Mouse (Mus musculus): ENCODE measurements around the gene Tmem269.

The Tmem269 gene

DNA sequence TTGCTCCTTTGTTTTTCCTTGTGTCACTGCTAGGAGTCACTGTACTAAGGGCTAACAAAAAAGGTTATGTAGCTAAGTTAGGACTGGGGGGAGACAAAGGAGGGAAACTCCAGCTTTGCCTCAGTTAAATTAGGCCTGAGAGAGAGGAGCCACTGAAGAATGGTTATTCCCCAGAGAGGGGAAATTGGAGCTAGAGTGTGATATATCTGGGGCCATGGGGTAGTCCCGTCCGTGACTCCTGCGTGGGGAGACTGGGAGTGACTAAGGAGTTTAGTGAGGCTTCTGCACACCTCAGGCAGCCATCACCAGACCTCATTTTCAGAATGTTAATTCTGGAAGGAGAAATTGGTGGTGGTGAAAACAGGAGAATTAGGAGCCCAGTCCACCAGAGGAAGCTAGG, 16.3 kb upstream of the Tmem269 start:
- DNase-seq = no peak

DNA sequence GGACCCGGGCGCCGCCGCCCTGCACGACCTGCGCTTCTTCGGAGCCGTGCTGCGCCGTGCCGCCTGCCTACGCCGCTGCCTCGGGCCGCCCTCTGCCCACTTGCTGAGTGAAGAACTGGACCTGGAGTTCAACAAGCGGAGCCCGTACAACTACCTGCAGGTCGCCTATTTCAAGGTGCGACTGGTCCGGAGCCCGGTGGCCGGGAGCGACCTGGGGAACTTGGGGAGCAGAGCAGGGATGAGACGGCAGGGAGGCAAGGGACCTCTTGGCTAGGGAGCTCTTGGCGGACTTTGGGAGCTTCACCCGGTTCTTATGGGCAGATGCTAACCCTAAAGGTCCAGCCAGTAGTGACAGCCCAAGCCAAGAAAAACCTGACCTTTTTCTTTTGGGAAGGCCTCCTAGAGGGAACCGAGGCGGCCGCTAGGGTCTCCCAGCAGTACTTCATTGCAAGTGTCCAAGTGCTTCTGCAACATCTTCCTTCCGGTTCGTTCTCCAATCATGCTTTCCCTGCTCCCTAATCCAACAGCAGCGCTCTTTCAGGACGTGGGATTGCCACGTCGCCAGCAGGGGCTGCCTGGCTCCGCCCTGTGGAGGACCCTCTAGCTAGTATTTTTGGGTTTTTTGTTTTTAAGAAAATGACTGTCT, 15.4 kb upstream of the Tmem269 start:
- DNase-seq = peak; percentile 53

DNA sequence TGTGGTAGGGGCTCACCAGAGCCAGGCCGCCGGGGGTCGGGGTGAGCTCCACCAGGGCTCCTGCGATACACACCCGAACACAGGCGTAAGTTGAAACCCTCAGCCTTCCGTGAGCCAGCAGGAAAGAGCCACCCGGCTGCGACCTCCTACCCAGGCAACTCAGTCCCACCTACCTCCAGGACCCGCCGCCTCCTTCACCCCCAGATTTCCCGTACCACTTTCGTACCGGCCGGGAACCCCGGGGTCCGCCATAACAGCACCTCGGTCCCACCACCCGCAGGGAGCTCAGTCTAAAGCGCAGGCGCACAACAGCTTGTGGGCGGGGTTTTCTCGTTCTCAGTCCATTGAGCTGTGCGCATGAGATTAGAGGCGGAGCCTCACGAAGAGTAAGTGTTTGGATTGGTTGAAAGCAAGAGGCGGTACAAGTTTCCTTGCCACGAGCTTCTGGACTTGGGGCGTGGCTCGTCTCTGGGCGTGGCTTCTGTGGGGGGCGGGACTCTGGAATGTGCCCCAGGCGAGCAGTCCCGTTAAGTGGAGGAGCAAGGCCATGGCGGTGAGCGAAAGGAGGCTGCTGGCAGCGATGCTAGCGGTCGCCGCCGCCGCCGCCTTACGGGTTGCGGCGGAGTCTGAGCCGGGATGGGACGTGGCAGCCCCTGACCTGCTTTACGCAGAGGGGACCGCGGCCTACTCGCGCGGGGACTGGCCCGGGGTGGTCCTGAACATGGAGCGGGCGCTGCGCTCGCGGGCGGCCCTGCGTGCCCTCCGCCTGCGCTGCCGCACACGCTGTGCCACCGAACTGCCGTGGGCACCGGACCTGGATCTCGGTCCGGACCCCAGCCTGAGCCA, 14.6 kb upstream of the Tmem269 start, which contains the start of the genes AU022252 and P3h1:
AU022252 (minus strand) TSS at position 303 of the 846 bp plus-strand sequence.
P3h1 (plus strand) TSS at position 506 of the 846 bp plus-strand sequence.
- DNase-seq = peak; percentile 97

DNA sequence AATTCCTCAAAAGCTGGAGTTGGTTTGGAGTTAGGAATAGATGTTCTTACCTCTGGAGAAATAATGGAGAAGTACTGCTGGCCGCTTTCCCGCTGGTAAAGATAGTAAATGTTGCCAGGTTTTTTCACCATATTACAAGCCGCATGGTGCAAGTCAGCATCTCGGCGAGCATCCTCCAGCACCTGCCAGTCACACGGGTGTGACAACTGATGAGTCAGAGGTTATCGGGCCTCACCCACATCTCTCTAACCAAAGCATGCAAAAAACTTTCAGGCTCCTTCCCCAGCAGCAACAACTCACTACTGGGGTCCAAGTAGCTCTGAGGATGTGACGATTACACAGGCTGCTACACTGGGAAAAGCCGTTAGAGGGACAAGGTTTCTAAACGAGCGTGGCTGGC, 8.7 kb upstream of the Tmem269 start:
- DNase-seq = no peak

DNA sequence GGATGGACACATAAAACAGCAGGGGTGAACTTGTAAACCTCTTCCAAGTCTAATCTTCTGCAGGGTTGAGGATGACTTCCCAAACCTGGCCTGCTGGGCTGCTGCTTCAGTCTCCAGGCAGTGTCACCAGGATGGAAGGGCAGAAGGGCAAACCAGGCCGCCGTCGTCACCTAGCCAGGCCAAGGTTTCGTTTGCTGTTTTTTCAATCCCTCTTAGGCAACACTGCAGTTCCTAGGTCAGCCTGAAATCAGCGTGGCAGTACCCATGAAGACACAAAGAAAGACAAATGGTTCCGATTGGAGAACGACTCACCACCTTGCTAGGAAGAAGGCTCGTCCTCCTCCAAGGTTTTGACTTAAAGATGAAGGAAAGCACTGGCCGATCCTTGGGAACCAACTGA, 7.7 kb upstream of the Tmem269 start:
- no peak for DNase-seq

DNA sequence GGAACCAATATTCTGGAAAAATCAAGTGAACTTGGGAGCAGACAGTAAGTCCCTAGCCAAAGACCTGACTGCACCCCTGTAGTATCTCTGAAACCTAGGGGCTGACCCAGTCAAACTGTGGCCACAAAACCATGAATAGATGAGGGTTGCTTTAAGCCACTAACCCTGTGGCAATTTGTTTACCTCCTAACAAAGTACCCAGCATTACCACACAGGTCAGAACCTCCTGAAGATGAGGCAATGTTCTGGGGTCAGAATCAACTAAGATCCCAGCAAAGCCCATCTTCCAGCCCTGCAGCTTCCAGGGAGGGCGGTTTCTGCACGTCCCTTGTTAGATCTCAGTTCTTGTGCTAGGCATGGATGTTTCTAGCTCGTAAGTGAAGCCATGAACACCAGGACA, 6.5 kb upstream of the Tmem269 start:
- no peak for DNase-seq

DNA sequence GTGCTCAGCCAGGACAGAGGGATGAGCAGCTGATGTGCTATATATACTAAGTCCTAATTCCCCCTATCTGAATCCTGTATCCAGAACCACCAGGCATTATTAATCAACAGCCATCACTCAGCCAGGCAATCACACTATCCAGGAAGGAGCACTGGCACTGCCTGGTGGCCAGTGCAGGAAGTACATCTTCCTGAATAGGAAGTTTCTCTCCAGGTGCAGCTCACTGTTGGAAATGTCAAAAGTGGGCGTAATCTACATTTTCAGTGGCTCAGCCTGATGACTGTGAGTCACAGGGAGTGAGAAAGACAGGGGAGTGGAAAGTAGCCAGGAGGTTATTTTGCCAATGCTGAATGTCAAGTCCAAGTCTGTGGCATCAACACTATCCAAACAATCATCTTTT, 5.7 kb upstream of the Tmem269 start:
- DNase-seq = no peak

DNA sequence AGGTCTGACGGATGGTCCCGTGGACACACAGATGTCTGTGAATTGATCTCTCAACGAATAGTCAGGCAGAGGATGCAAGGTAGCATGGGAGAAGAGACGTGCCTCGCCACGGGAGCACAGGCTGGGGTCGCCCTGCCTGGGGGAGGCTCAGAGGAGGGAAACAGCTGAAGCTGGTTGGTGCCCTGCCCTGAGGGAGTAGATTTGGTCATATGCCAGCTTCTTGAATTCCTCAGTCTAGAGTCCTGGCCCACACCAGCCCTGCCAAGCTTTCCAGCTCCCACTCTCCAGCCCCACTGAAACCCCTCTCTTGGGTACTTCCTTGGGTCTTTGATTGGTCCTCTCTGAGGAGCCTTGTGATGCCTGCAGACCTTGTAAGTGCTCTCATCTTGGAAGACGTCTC, 1.4 kb downstream of the Tmem269 start:
- no peak for DNase-seq

DNA sequence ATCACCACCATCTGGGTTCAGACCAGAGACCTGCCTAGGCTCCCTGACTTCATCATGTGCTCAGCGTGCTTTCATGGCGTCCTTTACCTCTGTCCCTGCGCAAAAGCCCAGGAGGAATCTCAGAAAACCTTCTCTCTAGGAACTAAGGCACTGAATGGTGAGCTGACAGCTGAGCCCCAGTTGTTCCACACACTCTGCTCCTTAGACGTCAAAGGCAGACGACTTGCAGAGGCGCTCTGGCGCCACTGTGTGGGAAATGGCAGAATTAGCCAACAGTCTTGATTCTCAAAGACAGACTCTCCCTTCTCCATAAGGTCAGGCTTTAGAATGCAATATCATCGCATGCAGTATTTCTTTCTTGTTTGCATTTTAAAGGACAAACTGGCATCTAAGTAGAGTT, 13.3 kb downstream of the Tmem269 start:
- DNase-seq = peak; percentile 51

DNA sequence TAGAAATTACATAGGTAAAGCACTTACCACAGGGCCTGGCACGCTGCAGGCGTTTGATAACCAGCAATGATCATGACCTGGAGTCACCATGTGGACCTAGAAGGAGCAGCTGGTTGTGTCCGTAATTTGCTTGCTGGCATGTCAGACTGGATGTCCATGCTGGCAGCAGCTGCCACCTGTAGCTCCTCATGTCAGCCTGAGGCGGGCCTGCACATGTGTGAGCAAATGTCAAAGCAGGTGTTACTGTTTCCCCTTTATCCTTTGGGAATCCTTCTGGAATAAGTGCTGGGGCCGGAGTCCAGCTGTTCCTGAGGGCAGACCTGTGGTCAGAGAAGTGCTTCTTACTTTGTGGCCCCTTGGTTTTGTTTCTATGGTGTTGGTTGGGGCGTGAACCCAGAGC, 19.9 kb downstream of the Tmem269 start:
- DNase-seq = no peak

DNA sequence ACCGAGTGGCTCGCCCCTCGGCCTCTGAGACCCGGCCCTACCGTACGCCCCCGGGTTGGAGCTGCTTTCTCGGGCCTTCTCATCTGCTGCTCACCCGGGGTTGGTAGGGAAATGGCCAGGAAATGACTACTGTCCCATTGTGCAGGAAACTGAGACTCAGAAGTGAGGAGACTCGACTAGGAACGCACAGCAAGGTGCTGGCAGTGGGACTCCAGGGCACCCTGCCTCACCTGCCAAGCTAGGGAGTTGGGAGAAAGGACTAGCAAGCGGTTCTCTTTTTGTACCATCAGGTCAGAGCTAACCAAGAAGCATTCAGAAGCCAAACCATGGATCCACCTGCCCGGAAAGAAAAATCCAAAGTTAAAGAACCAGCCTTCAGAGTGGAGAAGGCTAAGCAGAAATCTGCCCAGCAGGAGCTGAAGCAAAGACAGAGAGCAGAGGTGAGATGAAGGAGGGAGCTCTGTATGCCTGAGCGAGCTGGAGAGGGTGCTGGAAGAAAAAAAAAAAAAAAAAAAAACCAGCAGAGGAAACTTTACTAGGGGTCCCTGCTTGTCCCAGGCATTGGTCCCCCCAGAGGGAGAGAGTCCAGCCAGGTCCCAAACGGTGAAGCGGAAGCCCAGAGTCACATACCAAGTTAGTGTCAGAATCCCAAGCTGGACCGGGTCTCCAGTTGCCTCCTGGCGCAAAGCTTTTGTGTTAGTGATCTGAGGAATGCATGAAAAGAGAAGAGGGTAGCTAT, 22.3 kb downstream of the Tmem269 start:
- no peak for DNase-seq

DNA sequence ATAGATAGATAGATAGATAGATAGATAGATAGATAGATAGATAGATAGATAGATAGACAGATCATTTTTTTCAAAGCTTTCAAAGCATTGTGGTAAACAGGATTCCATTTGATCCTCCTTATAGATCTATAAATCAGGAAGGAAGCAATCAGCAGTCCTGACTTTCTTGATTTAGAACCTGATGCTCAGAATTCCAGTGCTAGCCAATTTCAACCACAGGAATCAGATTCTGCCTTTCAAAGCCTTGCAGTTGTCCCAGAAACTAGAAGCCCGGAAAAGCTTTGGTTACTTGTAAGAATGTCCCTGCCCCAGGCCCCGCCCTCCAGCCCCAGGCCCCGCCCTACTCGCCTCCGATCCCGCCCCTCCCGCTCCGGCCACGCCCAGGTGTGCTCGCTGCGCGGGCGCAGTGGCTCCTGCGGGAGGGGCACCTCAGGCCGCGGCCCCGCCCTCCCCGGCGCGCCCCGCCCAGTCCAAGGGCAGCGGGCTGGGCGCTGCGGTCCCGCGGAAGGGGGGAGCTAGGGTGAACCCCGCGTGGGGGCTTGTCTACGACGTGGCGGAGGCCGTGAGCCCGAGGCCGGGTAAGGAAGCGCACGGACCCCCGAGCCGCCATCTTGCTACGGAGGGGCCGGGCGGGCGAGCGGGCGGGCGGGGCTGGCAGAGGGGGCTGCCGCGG, 23.0 kb downstream of the Tmem269 start, which contains the start of gene Svbp:
Svbp (plus strand) TSS at position 398 of the 673 bp plus-strand sequence.
- peak; percentile 88 for DNase-seq

DNA sequence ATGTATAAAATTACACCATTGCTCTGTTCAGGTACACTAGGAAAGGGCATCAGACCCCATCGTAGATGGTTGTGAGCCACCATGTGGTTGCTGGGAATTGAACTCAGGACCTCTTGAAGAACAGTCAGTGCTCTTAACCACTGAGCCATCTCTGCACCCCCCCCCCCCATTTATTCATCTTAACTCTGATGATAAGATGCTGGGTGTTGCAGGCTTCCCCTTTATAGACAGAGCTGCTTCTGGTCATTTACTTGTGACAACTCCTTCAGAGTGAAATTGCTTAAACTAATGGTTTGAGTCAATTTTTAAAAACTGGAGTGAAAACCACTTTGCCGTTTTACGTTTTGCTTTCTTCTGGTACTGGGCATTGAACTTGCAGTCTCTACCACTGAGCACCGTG, 25.3 kb downstream of the Tmem269 start:
- DNase-seq = no peak

DNA sequence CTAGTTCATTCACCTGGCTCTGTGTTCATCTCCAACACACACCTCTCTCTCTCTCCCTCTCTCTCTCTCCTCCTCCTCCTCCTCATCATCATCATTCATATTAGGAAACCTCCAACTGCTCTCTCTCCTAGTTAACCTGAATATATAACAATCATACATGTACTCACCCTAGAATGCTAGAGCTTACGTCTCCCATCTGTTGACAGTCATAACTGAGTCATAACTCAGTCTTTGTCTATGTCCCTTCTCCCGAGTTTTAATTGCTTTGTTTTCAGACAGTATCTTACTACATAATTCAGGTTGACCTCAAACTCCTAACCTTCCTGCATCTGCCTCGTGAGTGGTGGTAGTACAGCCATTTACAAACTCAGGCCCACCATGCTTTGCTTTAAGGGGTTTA, 26.7 kb downstream of the Tmem269 start:
- DNase-seq = no peak

DNA sequence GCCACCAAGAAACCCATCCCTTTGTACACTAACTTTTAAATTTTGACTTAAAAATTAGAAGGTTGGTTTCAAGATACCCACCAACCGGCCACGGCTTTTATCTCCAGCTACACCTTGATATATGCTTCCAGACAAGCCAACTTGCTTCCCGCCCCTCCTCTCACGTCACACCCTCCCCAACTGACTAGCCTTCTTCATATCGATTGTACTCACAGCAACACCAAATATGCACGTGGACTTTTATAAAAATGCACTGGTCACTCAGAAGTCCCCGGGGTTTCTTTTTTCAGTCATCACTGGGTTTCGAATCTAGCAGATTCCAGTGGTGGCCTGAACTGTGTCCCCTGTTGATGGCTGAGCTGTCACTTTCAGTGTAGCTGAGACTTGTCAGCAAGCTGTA, 27.4 kb downstream of the Tmem269 start:
- DNase-seq = no peak

DNA sequence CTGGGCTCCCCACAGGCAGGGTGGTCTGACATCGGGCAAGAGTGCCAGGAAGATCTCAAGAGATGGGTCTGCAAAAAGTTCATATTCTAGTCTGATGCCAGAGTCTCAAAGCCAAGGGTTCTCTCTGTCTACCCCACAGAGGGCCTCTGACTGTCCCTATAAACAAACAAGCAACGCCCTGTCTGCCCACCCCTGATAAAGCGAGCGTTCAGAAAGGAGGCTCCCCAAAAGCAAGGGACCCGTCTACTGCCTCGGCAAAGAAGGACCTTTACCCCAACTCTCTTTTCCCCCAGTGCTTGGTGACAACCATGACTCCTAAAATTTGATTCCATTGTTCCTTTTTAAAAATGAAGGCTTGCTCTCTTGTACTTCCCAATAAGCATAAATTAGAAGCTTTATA, 28.2 kb downstream of the Tmem269 start, which contains the start of gene Ermap:
Ermap (minus strand) TSS at position 148 of the 400 bp plus-strand sequence.
- DNase-seq = no peak

DNA sequence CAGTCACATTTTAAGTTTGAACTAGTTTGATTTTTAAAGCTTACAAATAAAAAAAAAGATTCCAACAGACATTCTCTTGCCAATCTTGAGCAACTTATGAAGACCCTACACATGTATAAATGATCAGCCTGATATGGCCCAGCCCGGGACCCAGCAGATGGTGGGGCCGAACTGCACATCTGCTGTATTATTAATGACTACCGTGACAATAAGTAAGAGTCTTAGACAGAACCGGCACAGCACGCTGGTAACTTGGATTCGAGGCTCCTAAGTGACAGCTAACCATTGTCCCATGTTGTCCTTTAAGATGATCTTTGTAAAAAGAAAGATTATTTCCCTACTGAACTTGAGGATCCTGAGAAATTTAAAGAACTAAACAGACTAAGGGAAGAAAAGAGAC, 28.6 kb downstream of the Tmem269 start:
- DNase-seq = no peak

DNA sequence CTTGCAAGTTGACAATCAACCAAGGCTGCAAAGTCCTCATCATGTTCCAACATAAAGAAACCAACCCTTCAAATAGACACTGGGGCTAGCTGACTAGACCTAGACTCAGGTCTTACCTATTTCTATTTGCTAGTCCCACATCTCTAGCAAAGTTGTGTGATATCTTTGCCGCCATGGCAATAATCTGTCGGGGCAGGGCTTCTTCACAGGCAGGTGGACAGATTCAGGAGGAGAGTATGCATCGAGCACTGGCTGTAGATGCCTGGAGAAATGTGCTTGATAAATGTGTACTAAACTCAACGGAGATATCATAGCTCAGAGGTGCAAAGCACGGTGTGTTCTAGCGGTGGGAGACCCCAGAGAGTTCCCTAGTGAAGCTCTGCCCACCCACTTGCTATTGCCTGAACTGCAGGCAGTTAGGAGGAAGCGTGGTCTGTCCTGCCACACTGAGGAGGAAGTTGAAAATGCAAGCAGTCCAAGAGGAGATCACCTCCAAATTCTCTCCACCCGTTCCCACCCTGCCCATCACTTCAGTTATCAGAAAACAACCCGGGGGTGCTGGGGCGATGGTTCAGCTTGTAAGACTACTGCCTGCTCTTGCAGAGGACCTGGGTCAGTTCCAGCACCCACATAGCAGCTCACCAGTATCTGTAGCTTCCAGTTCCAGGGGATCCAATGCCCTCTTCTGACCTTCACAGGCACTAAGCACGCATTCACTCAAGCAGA, 29.8 kb downstream of the Tmem269 start:
- no peak for DNase-seq

DNA sequence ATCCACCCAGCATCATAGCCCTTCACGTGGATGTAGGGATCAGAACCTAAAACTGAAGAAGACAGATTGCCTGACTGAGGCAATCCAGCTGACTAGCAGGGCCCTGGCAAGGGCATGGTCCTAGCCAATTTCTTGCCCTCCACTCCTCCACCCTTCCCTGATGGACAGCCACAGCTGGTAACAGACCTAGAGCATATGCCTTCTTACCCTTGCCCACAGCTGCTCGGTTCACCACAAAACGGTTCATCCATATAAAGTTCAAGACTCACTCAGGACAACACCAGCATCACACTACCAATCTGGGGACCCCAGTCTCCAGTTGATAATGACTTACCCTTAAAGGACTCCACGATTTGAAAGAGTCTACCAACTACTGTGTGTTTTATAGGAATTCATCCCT, 32.2 kb downstream of the Tmem269 start:
- no peak for DNase-seq

DNA sequence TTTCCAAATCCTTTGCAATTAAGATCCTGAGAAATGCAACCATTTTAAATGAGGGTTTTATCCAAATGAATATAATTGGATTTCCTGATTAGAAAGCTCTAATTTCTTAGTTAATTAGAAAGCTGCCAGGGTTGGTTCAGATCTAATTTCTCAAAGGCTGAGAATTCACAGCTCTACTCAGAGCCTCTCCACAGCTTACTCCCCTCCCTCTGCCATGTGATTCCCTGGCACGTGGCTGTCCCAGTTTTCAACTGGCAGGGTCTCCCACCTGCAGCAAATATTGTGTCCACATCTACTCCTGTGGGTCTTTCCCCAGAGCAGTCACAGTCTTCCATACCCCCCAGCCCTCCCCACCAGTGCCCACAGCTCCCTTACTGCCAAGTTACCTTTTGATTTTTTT, 34.5 kb downstream of the Tmem269 start:
- DNase-seq = no peak

DNA sequence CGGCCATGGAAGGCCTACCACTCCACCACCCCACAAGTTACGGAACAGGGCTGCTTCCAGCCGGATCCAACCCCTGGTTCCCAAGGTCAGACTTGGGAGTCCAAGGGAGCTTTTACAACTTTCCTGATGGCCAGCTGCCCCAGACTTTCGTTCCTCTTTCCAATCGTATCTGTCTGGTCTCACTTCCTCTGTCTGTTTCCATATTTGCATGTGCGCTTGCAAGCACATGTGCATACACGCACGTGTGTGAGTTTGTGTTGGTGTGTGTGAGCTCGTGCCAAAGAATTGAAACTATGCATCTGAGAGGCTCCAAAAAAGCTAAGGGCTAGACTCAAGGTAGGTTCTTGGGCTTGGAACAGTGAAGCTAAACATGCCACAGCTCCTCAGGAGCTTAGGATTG, 36.6 kb downstream of the Tmem269 start:
- no peak for DNase-seq

DNA sequence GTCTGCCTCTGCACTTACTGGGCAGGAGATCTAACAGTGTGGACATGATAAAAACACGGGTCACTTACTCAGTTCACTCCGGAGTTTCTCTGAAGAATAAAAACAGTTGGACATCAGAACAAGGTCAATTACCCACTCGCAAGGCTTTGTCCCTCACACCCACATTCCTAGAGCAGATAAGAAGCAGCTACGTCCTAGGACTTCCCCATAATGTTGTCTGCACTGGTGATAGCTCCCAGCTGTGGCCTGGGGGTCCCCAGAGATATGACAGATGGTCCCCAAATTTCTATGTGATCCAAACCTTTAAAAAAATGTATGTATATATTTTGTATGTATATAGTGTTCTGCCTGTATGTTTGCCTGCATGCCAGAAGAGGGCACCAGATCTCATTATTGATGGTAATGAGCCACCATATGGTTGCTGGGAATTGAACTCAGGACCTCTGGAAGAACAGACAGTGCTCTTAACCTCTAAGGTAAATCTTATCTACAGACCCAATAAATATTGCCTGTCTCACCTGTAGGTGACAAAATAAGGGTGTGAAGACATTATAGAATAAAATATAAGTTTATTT, 37.8 kb downstream of the Tmem269 start:
- DNase-seq = no peak

Data from right cerebral cortex, postnatal 25 days (tissue).